Mouse (Mus musculus) kidney, embryonic 16.5 days (tissue): ENCODE data around the gene Dph5. TPM values are rescaled to one million over a fixed set of nuclear protein-coding genes. Genes with fewer than 3 reads are reported as not detected.
"Not testable (repeated sequence)": the region's sequence is repeated elsewhere in the genome, so short reads cannot be mapped to it uniquely, and the experiment has no call there.

Source experiments
- ATAC-seq: fragments of 200-750 bp; cut with Nextera tagmentation; 2 replicates; pipeline ENCODE4 v1.8.0; 2017; ENCODE audit warnings: moderate TSS enrichment; ENCODE audit not compliant: low FRiP score, low TSS enrichment
- H3K27ac ChIP-seq: fragments of 300-500 bp; sonication (generic); 2 replicates; pipeline ENCODE4 v1.5.1; 2014; ENCODE audit warnings: low read length
- H3K27me3 ChIP-seq: fragments of 300-500 bp; sonication (generic); 2 replicates; pipeline ENCODE4 v1.6.1; 2014; ENCODE audit warnings: low read length, control low read depth, mixed read lengths; ENCODE audit not compliant: insufficient read depth
- H3K36me3 ChIP-seq: fragments of 300-500 bp; sonication (generic); 2 replicates; pipeline ENCODE4 v1.6.1; 2014; ENCODE audit warnings: low read length, control low read depth, mixed read lengths; ENCODE audit not compliant: insufficient read depth
- H3K4me1 ChIP-seq: fragments of 300-500 bp; sonication (generic); 2 replicates; pipeline ENCODE4 v1.6.1; 2014; ENCODE audit warnings: low read length, control low read depth, mixed read lengths; ENCODE audit not compliant: insufficient read depth
- H3K4me2 ChIP-seq: fragments of 300-500 bp; sonication (generic); replicated peaks from 2 replicates; pipeline ENCODE4 v1.6.1; 2014; ENCODE audit warnings: low read depth, low read length
- H3K4me3 ChIP-seq: fragments of 300-500 bp; sonication (generic); 2 replicates; pipeline ENCODE4 v1.5.1; 2014; ENCODE audit warnings: mild to moderate bottlenecking, low read length
- H3K9ac ChIP-seq: fragments of 300-500 bp; sonication (generic); replicated peaks from 2 replicates; pipeline ENCODE4 v1.6.1; 2014; ENCODE audit warnings: low read length
- H3K9me3 ChIP-seq: fragments of 300-500 bp; sonication (generic); 2 replicates; pipeline ENCODE4 v1.6.1; 2016; ENCODE audit warnings: low read length, control low read depth
- WGBS: fragments of 180-500 bp; shearing (Covaris S2); extraction: QIAGEN DNeasy Blood & Tissue Kit; methylation state at CpG from one replicate; pipeline ENCODE4 v1.1.7; 2014; 5-methylcytosine and 5-hydroxymethylcytosine counted together
- polyA plus RNA-seq: library from polyadenylated mRNA; unstranded; fragments of >200 nt; fragmentation: Nextera tagmentation; extraction: Ambion mirVana; gene quantifications from 2 replicates; pipeline ENCODE4 v1.2.1, GENCODE M21; 2015

Gene Dph5
- polyA plus RNA-seq, 1 experiment from 2014 or later = 27.3 TPM

DNA sequence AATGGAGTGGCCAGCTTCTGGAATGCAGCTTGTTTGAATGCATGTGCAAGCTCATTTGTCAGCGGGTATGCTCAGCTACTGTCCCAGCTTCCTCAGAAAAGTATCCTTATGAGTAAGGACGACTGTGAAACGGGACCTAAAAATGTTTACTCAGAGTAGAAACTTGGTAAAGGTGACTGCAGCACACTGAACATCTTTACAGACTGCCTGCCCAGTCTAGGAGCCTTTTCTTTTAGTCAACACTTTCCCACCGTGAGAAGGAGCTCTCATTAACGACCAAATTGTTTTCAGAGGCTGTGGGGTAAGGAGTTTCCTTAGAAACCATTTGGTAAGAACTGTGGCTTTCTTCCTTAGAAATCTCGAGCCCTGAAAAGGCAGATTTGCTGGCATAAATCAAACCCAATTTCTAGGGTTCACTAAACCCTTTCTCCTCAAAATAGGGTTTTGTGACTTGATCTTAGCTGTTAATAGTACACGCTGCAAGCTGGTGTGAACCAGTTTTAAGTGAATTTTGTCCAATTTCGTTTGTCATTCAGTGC is 31.1 kb upstream of the Dph5 start:
- Histone ChIP-seq H3K27ac (no peak overlapping the region), H3K9ac (no peak overlapping the region), H3K27me3 (no peaks in the 10 kb centered on the region), H3K4me1 (no peaks in the 10 kb centered on the region), H3K36me3 (no peaks in the 10 kb centered on the region), H3K9me3 (no peaks in the 10 kb centered on the region), H3K4me2 (no peak overlapping the region), H3K4me3 (no peak overlapping the region)
- 30% methylated on average over 8 of the region's 8 CpGs for WGBS
- ATAC-seq = no peak

DNA sequence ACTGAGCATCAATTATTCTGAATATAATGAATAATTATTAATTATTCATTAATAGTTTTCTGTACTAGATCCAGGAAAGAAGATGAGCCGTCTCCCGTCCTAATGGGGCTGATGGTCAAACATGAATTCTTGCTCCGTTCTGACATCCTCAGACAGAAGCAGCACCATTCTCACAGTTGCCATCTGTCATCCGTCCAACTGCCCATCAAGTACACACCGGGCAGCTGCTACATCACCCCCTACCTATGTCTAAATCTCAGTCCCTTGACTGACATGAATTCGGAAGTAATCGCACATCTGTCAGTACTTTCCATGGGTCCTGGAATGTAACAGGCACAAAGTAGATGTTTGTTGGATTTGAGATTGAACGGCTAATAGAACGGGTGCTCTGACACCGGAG is 30.2 kb upstream of the Dph5 start:
- 87% methylated on average over 10 of the region's 10 CpGs for WGBS
- no peak overlapping the region for H3K4me3 ChIP-seq
- no peaks in the 10 kb centered on the region for H3K36me3 ChIP-seq
- no peaks in the 10 kb centered on the region for H3K27me3 ChIP-seq
- no peaks in the 10 kb centered on the region for H3K9me3 ChIP-seq
- no peak for ATAC-seq
- no peaks in the 10 kb centered on the region for H3K4me1 ChIP-seq
- no peak overlapping the region for H3K27ac ChIP-seq
- no peak overlapping the region for H3K9ac ChIP-seq
- H3K4me2 ChIP-seq = no peak overlapping the region

DNA sequence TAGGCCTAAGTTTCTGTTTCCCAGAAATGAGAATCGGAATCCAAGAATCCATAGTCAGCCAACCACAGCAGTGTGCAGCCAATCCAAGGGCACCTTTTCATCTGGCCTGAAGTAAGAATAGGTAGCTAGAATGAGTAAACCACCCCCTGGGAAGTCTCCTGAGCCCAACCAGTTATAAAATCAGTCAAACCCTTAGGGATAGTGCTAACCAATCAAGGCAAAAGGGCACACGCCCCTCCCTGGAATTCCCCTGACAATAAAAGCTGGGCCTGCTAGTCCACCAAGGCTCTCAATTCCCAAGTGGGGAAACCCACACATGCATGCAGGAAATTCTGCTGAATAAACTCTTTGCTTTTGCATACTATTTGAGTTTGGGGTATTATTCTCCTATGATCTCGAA is 28.8 kb upstream of the Dph5 start:
- Histone ChIP-seq H3K9ac (no peak overlapping the region), H3K9me3 (no peaks in the 10 kb centered on the region), H3K4me3 (no peak overlapping the region), H3K27ac (no peak overlapping the region), H3K4me1 (no peaks in the 10 kb centered on the region), H3K4me2 (no peak overlapping the region), H3K36me3 (no peaks in the 10 kb centered on the region), H3K27me3 (no peaks in the 10 kb centered on the region)
- WGBS = 77% methylated on average over 3 of the region's 3 CpGs
- no peak for ATAC-seq

DNA sequence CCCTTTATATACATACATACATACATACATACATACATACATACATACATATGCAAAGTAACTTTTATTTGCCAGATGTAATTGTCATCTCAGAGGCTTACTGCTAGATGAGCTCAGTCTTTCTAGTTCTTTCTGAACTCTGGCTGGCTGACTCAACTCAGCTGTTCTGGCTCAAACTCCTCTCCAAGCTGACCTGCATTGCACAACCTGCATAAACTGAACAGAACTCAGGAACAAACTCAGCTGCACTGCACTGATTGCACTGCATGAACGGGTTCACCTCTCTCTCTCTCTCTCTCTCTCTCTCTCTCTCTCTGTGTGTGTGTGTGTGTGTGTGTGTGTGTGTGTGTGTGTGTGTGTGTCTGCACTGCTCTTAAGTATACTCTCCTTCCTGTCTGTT is 26.9 kb upstream of the Dph5 start:
- not testable (repeated sequence) for H3K4me1 ChIP-seq, ATAC-seq, H3K4me2 ChIP-seq, H3K27ac ChIP-seq, H3K9me3 ChIP-seq, H3K36me3 ChIP-seq, H3K9ac ChIP-seq, H3K27me3 ChIP-seq, H3K4me3 ChIP-seq
- WGBS = 46% methylated on average over 1 of the region's 1 CpGs

DNA sequence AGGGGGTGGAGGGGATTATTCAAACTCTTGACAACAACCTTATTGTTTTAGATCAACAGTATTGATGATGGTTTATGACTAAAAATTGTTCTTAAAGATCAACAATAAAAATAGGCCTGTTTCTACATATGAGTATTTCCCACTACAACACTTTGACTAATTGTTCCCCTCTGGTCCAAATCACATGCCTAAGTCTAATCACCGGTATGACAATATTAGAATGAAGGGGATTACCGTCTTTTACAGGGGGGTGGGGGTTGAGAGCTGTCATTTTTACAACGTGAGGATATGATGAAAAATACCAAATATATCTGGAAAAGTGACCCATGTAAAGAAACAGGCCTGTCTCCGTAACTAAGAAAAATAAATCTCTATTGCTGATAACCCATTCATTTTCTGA is 24.1 kb upstream of the Dph5 start:
- ATAC-seq = no peak
- H3K9ac ChIP-seq = no peak overlapping the region
- no peaks in the 10 kb centered on the region for H3K9me3 ChIP-seq
- 72% methylated on average over 4 of the region's 4 CpGs for WGBS
- no peaks in the 10 kb centered on the region for H3K27me3 ChIP-seq
- no peak overlapping the region for H3K4me2 ChIP-seq
- H3K27ac ChIP-seq = no peak overlapping the region
- no peak overlapping the region for H3K4me3 ChIP-seq
- H3K36me3 ChIP-seq = no peaks in the 10 kb centered on the region
- no peaks in the 10 kb centered on the region for H3K4me1 ChIP-seq

DNA sequence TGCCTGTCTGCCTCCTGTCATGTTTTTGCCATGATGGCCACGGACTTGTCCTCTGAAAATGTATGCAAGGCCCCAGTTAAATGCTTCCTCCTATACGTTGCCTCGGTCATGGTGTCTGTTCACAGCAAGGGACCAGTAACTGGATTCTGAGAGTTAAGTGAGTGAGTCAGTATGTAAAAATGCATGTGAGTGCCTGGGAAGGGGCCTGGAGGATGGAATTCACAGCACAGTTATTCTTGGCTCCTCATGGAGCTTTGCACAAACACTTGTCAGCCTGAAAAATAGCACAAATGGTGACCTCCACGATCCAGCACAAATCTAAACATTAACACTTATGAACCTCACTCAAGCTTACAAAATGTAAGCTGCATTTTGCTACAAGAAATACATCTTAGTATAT is 20.5 kb upstream of the Dph5 start:
- H3K4me1 ChIP-seq = no peaks in the 10 kb centered on the region
- 61% methylated on average over 4 of the region's 4 CpGs for WGBS
- peak; percentile 35; the same call in 1 of the 2 replicates for ATAC-seq
- H3K27me3 ChIP-seq = no peaks in the 10 kb centered on the region
- H3K4me2 ChIP-seq = no peak overlapping the region
- no peaks in the 10 kb centered on the region for H3K36me3 ChIP-seq
- H3K9me3 ChIP-seq = no peaks in the 10 kb centered on the region
- H3K9ac ChIP-seq = no peak overlapping the region
- H3K4me3 ChIP-seq = no peak overlapping the region
- H3K27ac ChIP-seq = no peak overlapping the region

DNA sequence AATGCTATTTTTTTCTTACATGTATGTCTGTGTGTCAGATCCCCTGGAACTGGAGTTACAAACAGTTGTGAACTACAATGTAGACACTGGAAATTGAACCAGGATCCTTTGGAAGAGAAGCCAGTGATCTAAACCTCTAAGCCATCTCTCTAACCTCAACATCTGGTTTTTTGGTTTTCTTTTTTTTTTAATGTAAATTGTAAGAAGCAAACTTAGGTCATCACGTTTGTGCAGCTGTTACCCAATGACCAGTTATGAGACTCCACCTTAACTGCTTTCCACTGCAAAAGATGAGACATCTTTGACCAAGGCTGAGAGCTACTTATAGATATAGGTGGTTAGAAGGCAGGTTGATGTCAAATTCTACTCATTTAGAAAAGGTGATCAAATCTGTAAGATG is 19.7 kb upstream of the Dph5 start:
- WGBS = 55% methylated on average over 1 of the region's 1 CpGs
- H3K36me3 ChIP-seq = no peaks in the 10 kb centered on the region
- no peak overlapping the region for H3K4me2 ChIP-seq
- no peak overlapping the region for H3K27ac ChIP-seq
- no peak for ATAC-seq
- H3K9ac ChIP-seq = no peak overlapping the region
- H3K4me1 ChIP-seq = no peaks in the 10 kb centered on the region
- no peaks in the 10 kb centered on the region for H3K27me3 ChIP-seq
- H3K9me3 ChIP-seq = no peaks in the 10 kb centered on the region
- H3K4me3 ChIP-seq = no peak overlapping the region

DNA sequence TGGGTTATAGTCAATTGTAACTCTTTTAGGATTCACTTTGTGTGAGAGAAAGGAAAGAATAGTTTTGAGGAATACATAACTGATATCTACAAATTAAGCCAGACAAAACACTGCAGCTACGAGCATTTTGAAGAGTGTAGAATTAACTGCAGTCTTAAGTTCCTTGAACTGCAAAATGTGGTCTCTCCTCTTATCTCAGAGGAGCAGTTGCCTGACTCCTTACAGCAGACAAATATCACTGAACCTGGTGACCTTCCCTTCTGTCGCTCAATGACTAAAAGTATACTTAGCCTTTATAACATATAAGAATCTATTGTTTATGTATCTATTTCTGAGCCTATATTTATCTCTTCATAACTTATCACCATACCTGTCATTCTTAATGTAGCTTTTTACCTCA is 18.3 kb upstream of the Dph5 start:
- Histone ChIP-seq H3K27me3 (no peaks in the 10 kb centered on the region), H3K9me3 (no peaks in the 10 kb centered on the region), H3K4me1 (no peaks in the 10 kb centered on the region), H3K9ac (no peak overlapping the region), H3K4me3 (no peak overlapping the region), H3K27ac (no peak overlapping the region), H3K4me2 (no peak overlapping the region), H3K36me3 (no peaks in the 10 kb centered on the region)
- ATAC-seq = no peak
- WGBS = 80% methylated on average over 2 of the region's 2 CpGs

DNA sequence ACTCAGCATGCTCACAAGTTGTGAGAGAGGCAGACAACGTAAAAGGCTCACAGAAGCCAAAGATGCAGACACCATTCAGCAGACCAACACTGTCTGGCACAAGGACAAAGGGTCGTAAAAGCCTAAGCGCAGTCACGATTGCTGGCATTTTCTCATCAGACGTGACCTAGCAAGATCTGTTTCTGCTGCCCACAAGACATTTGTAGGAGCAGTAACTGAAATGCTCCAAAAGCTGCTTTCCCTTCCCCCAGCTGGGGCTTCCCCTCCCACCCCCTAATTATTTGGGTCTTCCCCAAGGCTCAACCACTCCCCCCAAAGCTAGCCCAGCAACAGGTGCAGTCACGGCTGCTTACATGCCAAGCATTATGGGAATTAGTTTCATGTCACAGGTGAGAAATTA is 12.1 kb upstream of the Dph5 start:
- Histone ChIP-seq H3K4me3 (no peak overlapping the region), H3K9me3 (no peaks in the 10 kb centered on the region), H3K4me1 (no peaks in the 10 kb centered on the region), H3K27ac (no peak overlapping the region), H3K9ac (no peak overlapping the region), H3K36me3 (no peaks in the 10 kb centered on the region), H3K27me3 (no peaks in the 10 kb centered on the region), H3K4me2 (no peak overlapping the region)
- 35% methylated on average over 6 of the region's 6 CpGs for WGBS
- no peak for ATAC-seq

DNA sequence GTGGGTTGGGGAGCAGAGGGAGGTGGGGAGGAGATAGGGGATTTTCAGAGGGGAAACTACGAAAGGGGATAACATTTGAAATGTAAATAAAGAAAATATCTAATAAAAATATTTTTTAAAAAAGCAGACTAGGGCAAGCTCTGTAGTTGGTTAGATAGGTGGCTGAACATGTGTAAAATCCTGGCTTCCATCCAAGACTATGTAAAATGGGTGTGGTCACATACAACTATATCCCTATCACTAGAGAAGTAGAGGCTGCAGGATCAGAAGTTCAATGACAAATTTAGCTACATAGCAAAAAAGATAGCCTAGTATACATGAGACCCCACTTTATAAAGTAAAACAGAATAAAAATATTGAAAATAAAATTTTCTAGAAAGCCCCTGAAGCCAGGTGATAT is 10.5 kb upstream of the Dph5 start:
- no peak for ATAC-seq
- no peaks in the 10 kb centered on the region for H3K27me3 ChIP-seq
- no peaks in the 10 kb centered on the region for H3K36me3 ChIP-seq
- H3K4me1 ChIP-seq = no peaks in the 10 kb centered on the region
- no peak overlapping the region for H3K4me3 ChIP-seq
- H3K9ac ChIP-seq = no peak overlapping the region
- H3K4me2 ChIP-seq = no peak overlapping the region
- no peak overlapping the region for H3K27ac ChIP-seq
- no peaks in the 10 kb centered on the region for H3K9me3 ChIP-seq
- WGBS = 85% methylated on average over 1 of the region's 1 CpGs

DNA sequence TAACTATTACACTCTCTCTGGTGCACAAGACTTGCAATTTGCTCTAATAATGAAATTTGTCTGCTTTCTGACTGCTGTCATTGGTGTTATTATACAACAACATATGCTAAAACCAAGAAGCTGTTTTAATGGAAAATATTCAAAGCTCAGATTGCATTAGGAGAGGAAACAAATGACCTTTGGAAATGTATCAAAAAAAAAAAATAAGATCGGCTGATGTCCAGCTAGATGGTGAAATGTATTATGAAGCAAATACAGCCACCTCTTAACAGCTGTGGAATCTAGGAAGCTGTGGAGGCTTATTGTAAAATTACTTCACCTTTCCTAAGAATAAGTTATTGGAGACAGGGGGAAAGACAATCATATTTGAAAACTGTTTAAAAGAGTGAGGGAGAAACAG is 3.6 kb upstream of the Dph5 start:
- WGBS = 79% methylated on average over 1 of the region's 1 CpGs
- Histone ChIP-seq H3K4me1 (no peaks in the 10 kb centered on the region), H3K9me3 (no peaks in the 10 kb centered on the region), H3K4me2 (no peak overlapping the region), H3K4me3 (no peak overlapping the region), H3K36me3 (no peaks in the 10 kb centered on the region), H3K9ac (no peak overlapping the region), H3K27ac (no peak overlapping the region), H3K27me3 (no peaks in the 10 kb centered on the region)
- no peak for ATAC-seq
